Mouse (Mus musculus) heart, postnatal 0 days (tissue): ENCODE data around the gene Arhgap24. TPM values are rescaled to one million over a fixed set of nuclear protein-coding genes. Genes with fewer than 3 reads are reported as not detected.

ENCODE experiments used
- ATAC-seq: fragments of 200-750 bp; cut with Nextera tagmentation; 2 replicates; pipeline ENCODE4 v1.8.0; 2017; ENCODE audit warnings: low read depth, moderate number of reproducible peaks, moderate library complexity; ENCODE audit not compliant: insufficient read depth
- DNase-seq: peaks from one replicate; pipeline ENCODE4 v3.0.0-alpha.2; 2016; ENCODE audit warnings: low spot score
- H3K27ac ChIP-seq: fragments of 300-500 bp; sonication (generic); 2 replicates; pipeline ENCODE4 v1.5.1; 2014; ENCODE audit warnings: low read depth, mild to moderate bottlenecking
- H3K27me3 ChIP-seq: fragments of 300-500 bp; sonication (generic); 2 replicates; pipeline ENCODE4 v1.6.1; 2014; ENCODE audit warnings: low read length, mixed read lengths; ENCODE audit not compliant: control insufficient read depth, insufficient read depth
- H3K36me3 ChIP-seq: fragments of 300-500 bp; sonication (generic); replicated peaks from 2 replicates; pipeline ENCODE4 v1.6.1; 2014; ENCODE audit warnings: low read length, mixed read lengths; ENCODE audit not compliant: control insufficient read depth, insufficient read depth
- H3K4me1 ChIP-seq: fragments of 300-500 bp; sonication (generic); 2 replicates; pipeline ENCODE4 v1.6.1; 2014; ENCODE audit warnings: antibody characterized with exemption; ENCODE audit not compliant: control insufficient read depth, insufficient read depth
- H3K4me2 ChIP-seq: fragments of 300-500 bp; sonication (generic); 2 replicates; pipeline ENCODE4 v1.6.1; 2014; ENCODE audit warnings: low read depth, mild to moderate bottlenecking, low read length, moderate library complexity
- H3K4me3 ChIP-seq: fragments of 300-500 bp; sonication (generic); 2 replicates; pipeline ENCODE4 v1.5.1; 2014; ENCODE audit warnings: low read depth, low read length
- H3K9ac ChIP-seq: fragments of 300-500 bp; sonication (generic); replicated peaks from 2 replicates; pipeline ENCODE4 v1.6.1; 2014; ENCODE audit warnings: low read depth, low read length, mixed read lengths
- H3K9me3 ChIP-seq: fragments of 300-500 bp; sonication (generic); replicated peaks from 2 replicates; pipeline ENCODE4 v1.6.1; 2016; ENCODE audit warnings: low read length; ENCODE audit not compliant: control insufficient read depth
- CTCF ChIP-seq: IDR thresholded peaks from 2 replicates; pipeline ENCODE4 v1.5.1; 2016; ENCODE audit warnings: antibody characterized with exemption, control low read depth, low read depth
- EP300 ChIP-seq: IDR thresholded peaks from 2 replicates; pipeline ENCODE4 v1.6.1; 2016; ENCODE audit warnings: antibody characterized with exemption, low read depth
- WGBS: fragments of 180-500 bp; shearing (Covaris S2); extraction: QIAGEN DNeasy Blood & Tissue Kit; methylation state at CpG from one replicate; pipeline ENCODE4 v1.1.7; 2014; 5-methylcytosine and 5-hydroxymethylcytosine counted together
- polyA plus RNA-seq: library from polyadenylated mRNA; unstranded; fragments of >200 nt; fragmentation: Nextera tagmentation; extraction: Ambion mirVana; gene quantifications from 2 replicates; pipeline ENCODE4 v1.2.1, GENCODE M21; 2015
- total RNA-seq: library from RNA; depleted of rRNA; stranded (reverse); fragments of >200 nt; gene quantifications from 2 replicates; pipeline ENCODE4 v1.2.3, GENCODE M21; 2014; ENCODE audit warnings: low replicate concordance

Gene Arhgap24
- total and polyA plus RNA-seq, 2 experiments from 2014 or later = 13.0 to 13.4 TPM

DNA sequence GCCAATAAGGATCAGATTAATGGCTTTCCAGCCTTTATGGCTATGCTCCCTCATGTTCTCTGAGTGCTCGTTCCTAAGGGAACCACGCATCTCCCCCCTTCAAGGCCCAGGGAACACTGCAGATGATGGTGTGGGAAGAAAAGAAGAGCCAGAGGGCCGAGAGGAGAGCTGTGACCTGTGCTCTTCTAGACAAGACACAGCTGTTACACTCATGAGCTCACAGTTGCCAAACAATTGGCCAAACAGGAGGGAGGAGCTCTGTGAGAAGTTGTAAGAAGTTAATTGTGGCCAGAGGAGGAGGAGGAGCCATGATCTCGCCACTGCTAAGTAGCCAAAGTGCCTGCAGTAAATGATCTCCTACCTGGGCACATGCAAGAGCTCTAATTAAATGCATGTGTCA, 322.5 kb downstream of the Arhgap24 start:
- Histone ChIP-seq H3K9me3 (no peaks in the 10 kb centered on the region), H3K4me3 (no peak overlapping the region), H3K9ac (no peak overlapping the region), H3K36me3 (no peaks in the 10 kb centered on the region), H3K27me3 (no peaks in the 10 kb centered on the region), H3K4me2 (no peak overlapping the region), H3K27ac (no peak overlapping the region), H3K4me1 (no peaks in the 10 kb centered on the region)
- WGBS = 50% methylated on average over 4 of the region's 4 CpGs
- DNase-seq = no peak
- ATAC-seq = no peak
- no peak for TF ChIP-seq CTCF
- no peak for TF ChIP-seq EP300

DNA sequence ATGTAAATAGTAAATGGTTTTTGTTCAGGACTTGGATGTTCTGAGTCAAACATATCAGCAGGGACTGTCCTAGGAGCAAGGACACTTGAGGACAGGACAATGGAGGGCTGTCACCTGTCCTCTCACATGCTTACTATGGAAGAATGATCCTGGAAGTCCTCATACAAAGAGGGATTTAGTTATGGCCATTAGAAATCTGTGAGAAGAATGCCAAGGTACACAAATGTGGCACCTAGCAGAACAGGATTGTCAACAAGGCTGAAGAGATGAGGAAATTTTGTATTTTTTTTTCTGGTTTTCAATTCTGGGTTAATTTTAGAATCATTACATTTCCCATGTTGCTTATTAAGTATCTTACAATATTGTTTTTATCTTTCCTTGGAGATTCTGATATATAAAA, 326.3 kb downstream of the Arhgap24 start:
- Histone ChIP-seq H3K27me3 (no peaks in the 10 kb centered on the region), H3K9ac (no peak overlapping the region), H3K4me1 (no peaks in the 10 kb centered on the region), H3K4me3 (no peak overlapping the region), H3K4me2 (no peak overlapping the region), H3K36me3 (no peaks in the 10 kb centered on the region), H3K9me3 (no peaks in the 10 kb centered on the region), H3K27ac (no peak overlapping the region)
- no peak for TF ChIP-seq CTCF
- TF ChIP-seq EP300 = no peak
- ATAC-seq = no peak
- DNase-seq = no peak

DNA sequence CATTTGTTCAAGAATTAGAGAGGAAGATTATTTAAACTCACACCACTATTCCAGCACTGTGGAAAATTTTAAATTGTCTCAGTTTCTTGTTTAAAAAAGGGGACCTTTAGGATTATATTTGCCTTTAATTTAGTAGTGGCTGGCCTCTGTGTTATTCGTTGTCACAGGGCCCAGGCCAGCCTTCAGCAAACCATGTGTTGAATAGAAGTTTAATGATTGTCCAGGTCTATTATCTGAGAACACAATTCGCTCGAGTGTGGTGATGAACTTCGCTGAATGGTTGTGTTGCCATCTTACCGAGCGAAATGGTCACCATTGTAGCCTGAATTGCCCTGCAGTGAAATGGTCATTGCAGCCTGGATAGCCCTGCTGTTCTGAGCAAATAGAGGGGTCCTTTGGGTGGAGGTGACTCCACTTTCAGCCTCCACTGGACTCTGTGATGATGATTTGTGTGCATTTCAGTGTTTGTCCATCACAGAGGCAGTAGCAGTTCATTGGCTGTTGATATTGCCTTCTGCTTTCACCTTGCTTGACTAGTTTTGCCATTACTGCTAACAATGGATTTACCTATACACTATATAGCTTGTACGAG, 329.3 kb downstream of the Arhgap24 start:
- Histone ChIP-seq H3K4me1 (no peaks in the 10 kb centered on the region), H3K27me3 (no peaks in the 10 kb centered on the region), H3K4me3 (no peak overlapping the region), H3K36me3 (no peaks in the 10 kb centered on the region), H3K9me3 (no peaks in the 10 kb centered on the region), H3K4me2 (no peak overlapping the region), H3K27ac (no peak overlapping the region), H3K9ac (no peak overlapping the region)
- 87% methylated on average over 7 of the region's 7 CpGs for WGBS
- ATAC-seq = no peak
- TF ChIP-seq EP300 = no peak
- TF ChIP-seq CTCF = no peak
- no peak for DNase-seq

DNA sequence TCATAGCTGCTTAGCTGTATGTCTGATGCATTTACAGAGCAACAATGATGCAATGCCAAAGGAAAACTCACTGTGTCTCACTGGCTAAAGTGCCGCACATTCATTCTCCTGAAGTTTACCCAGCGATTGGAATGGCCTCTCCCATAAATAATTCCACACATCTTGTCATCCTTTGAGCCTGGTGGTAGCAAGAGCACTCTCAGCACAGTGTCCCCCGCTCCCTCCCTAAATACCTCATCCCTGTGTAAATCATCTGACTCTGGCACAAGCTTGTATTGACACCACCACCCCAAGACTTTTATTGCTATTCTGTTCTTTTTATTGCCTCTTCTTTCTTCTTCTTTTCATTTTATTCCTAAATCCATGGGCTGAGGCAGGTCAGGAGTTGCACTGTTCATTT, 332.1 kb downstream of the Arhgap24 start:
- 84% methylated on average over 3 of the region's 3 CpGs for WGBS
- Histone ChIP-seq H3K27ac (no peak overlapping the region), H3K4me1 (no peaks in the 10 kb centered on the region), H3K27me3 (no peaks in the 10 kb centered on the region), H3K36me3 (no peaks in the 10 kb centered on the region), H3K9ac (no peak overlapping the region), H3K9me3 (no peaks in the 10 kb centered on the region), H3K4me3 (no peak overlapping the region), H3K4me2 (no peak overlapping the region)
- no peak for DNase-seq
- TF ChIP-seq CTCF (no peak), EP300 (no peak)
- ATAC-seq = no peak

DNA sequence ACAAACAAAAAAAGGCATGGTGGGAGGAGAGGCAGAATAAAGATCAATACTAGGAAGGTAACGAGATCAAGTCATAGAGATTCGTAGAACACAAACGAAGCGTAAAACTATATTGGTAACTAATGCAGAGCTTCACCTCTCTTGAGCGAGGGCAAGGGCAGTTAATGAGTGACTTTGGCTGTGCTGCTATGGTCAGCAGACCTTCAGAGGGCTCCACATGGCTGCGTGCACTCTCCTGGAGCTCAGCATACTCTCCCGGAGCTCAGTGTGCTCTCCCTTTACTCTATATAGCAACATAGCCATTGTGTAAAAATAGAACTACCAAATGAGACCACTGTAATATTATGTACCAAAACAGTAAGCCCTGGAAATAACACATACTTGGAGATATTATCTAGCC, 336.4 kb downstream of the Arhgap24 start:
- no peaks in the 10 kb centered on the region for H3K9me3 ChIP-seq
- H3K4me3 ChIP-seq = no peak overlapping the region
- no peaks in the 10 kb centered on the region for H3K27me3 ChIP-seq
- H3K36me3 ChIP-seq = no peaks in the 10 kb centered on the region
- H3K4me2 ChIP-seq = no peak overlapping the region
- peak; percentile 54 for DNase-seq
- WGBS = 61% methylated on average over 7 of the region's 7 CpGs
- H3K27ac ChIP-seq = peak overlapping the region; percentile 43
- peak; percentile 81 for ATAC-seq
- H3K9ac ChIP-seq = no peak overlapping the region
- no peak for TF ChIP-seq CTCF
- TF ChIP-seq EP300 = no peak
- H3K4me1 ChIP-seq = no peaks in the 10 kb centered on the region

DNA sequence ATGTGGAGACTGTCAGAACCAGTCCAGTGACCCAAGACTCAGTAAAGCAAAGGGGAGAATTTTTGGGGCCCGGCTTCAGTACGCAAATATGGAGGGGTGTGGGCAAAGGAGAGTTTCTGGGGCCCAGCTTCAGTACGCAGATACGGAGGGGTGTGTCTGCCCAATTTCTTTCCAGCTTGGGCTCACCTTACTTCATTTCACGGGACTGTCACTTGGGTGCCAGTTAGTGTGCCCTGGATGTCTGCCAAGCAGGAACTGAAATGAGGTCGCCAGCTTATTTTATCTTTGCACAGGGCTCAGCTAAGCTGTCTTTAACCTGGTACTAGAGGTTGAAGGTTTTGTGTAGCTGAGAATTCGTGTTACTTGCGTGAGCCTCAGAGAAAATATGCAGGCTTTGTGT, 344.3 kb downstream of the Arhgap24 start:
- Histone ChIP-seq H3K4me1 (peaks cover 7% of the 10 kb centered on the region; the same call in 1 of the 2 replicates), H3K9ac (no peak overlapping the region), H3K27me3 (no peaks in the 10 kb centered on the region), H3K4me3 (peak overlapping the region; percentile 10; the same call in 1 of the 2 replicates), H3K9me3 (no peaks in the 10 kb centered on the region), H3K4me2 (peak overlapping the region; percentile 48), H3K27ac (peak overlapping the region; percentile 73), H3K36me3 (no peaks in the 10 kb centered on the region)
- WGBS = 33% methylated on average over 8 of the region's 8 CpGs
- peak; percentile 85 for ATAC-seq
- peak; percentile 57 for DNase-seq
- TF ChIP-seq CTCF (no peak), EP300 (0 out of 2 replicates have a peak, but pooled peaks have one; percentile 45)
